Mouse (Mus musculus) CD8-positive naive resting alpha-beta T cell, adult 2 months (primary cell): Measurements from ENCODE around the gene Gm49339.
"Not testable (repeated sequence)": the region's sequence is repeated elsewhere in the genome, so short reads cannot be mapped to it uniquely, and the experiment has no call there.

Experiments
- DNase-seq, 2 experiments: peaks; one replicate each; pipeline ENCODE4 v3.0.0; 2022; ENCODE audit warnings: low read depth in 2 of 2, low spot score in 2 of 2

The Gm49339 gene

GRCm38 (mm10) chr10:51480397-51480796 is at the start of gene Gm49339, which contains the start of gene Lilr4b:
Gene Gm49339, plus strand, starts transcription at chr10:51480612.
Gene Lilr4b, plus strand, starts transcription at chr10:51480632.
- DNase-seq = not testable (repeated sequence)

- DNase-seq = no peak
These were observed 47.5 kb upstream of the Gm49339 start for GRCm38 (mm10) chr10:51432940-51433339.

GRCm38 (mm10) chr10:51435684-51436083 is 44.7 kb upstream of the Gm49339 start:
- no peak for DNase-seq

- DNase-seq = no peak
These were observed 28.8 kb upstream of the Gm49339 start for GRCm38 (mm10) chr10:51451610-51452009.

GRCm38 (mm10) chr10:51453616-51454298 is 26.7 kb upstream of the Gm49339 start:
- DNase-seq = no peak

- no peak for DNase-seq
These were observed 26.0 kb upstream of the Gm49339 start for GRCm38 (mm10) chr10:51454365-51454764.

- DNase-seq = no peak
These were observed 24.6 kb upstream of the Gm49339 start for GRCm38 (mm10) chr10:51455762-51456161.

GRCm38 (mm10) chr10:51456369-51456768 is 24.0 kb upstream of the Gm49339 start:
- DNase-seq = no peak

GRCm38 (mm10) chr10:51463800-51464199 is 16.6 kb upstream of the Gm49339 start:
- DNase-seq = not testable (repeated sequence)

- DNase-seq = not testable (repeated sequence)
These were observed 10.3 kb downstream of the Gm49339 start, which contains the start of gene Lilrb4a for GRCm38 (mm10) chr10:51490691-51491090. Gene Lilrb4a, plus strand, starts transcription at chr10:51490956.

GRCm38 (mm10) chr10:51520021-51520420 is 39.6 kb downstream of the Gm49339 start:
- DNase-seq = no peak

- DNase-seq = no peak
These were observed 41.0 kb downstream of the Gm49339 start for GRCm38 (mm10) chr10:51521453-51521852.

GRCm38 (mm10) chr10:51526090-51526489 is 45.7 kb downstream of the Gm49339 start:
- no peak for DNase-seq

- DNase-seq = no peak
These were observed 46.2 kb downstream of the Gm49339 start for GRCm38 (mm10) chr10:51526633-51527032.

- DNase-seq = no peak
These were observed 48.5 kb downstream of the Gm49339 start for GRCm38 (mm10) chr10:51528840-51529434.

- DNase-seq = no peak
These were observed 49.1 kb downstream of the Gm49339 start for GRCm38 (mm10) chr10:51529497-51529896.

- DNase-seq = no peak
These were observed 50.4 kb downstream of the Gm49339 start for GRCm38 (mm10) chr10:51530813-51531212.
